ENCODE assay signal across 7 mouse cellular contexts in genomic region chr1:178336289-178336775, GRCm38 (mm10). TPM values are rescaled to one million over a fixed set of nuclear protein-coding genes. Genes with fewer than 3 reads are reported as not detected.
DNase-seq lines count a peak whose midpoint lies in the region; ATAC-seq and TF ChIP-seq lines count a peak whose summit lies in the region.

No protein-coding gene starts in this region.

- peak; percentile 26; the same call in 1 of the 2 replicates for TF ChIP-seq POLR2A in heart, adult 2 months (IDR thresholded peaks at IDR 0.05; ENCODE audit: insufficient read depth, low read depth, low read length)

- no peaks in the 10 kb centered on the region for H3K27me3 ChIP-seq in embryonic facial prominence, embryonic 12.5 days
- H3K27me3 ChIP-seq in heart, adult 2 months (ENCODE audit: control insufficient read depth, insufficient read depth, low read length), result no peaks in the 10 kb centered on the region
- H3K27me3 ChIP-seq in limb, embryonic 13.5 days, result no peaks in the 10 kb centered on the region
- no peaks in the 10 kb centered on the region for H3K27me3 ChIP-seq in midbrain, embryonic 15.5 days (replicated peaks)

- peaks cover 11% of the 10 kb centered on the region for H3K4me1 ChIP-seq in embryonic facial prominence, embryonic 12.5 days
- H3K4me1 ChIP-seq in heart, adult 2 months (ENCODE audit: control insufficient read depth, insufficient read depth, low read length), result peaks cover 11% of the 10 kb centered on the region
- peaks cover 25% of the 10 kb centered on the region for H3K4me1 ChIP-seq in limb, embryonic 13.5 days
- peaks cover 36% of the 10 kb centered on the region for H3K4me1 ChIP-seq in midbrain, embryonic 15.5 days

- H3K36me3 ChIP-seq in embryonic facial prominence, embryonic 12.5 days, result peaks cover 28% of the 10 kb centered on the region
- peaks cover 42% of the 10 kb centered on the region for H3K36me3 ChIP-seq in heart, adult 2 months (ENCODE audit: control insufficient read depth, insufficient read depth, low read length)
- H3K36me3 ChIP-seq in limb, embryonic 13.5 days, result peaks cover 34% of the 10 kb centered on the region
- peaks cover 21% of the 10 kb centered on the region for H3K36me3 ChIP-seq in midbrain, embryonic 15.5 days (replicated peaks)

- H3K79me2 ChIP-seq in heart, adult 2 months (replicated peaks; ENCODE audit: control insufficient read depth, insufficient read depth, low read length), result peaks cover 8% of the 10 kb centered on the region

- H3K4me2 ChIP-seq in embryonic facial prominence, embryonic 12.5 days (replicated peaks), result peak overlapping the region; percentile 86
- H3K4me2 ChIP-seq in limb, embryonic 13.5 days (replicated peaks), result peak overlapping the region; percentile 93
- peak overlapping the region; percentile 61 for H3K4me2 ChIP-seq in midbrain, embryonic 15.5 days

- TF ChIP-seq EP300 in heart, adult 2 months (IDR thresholded peaks at IDR 0.05; ENCODE audit: insufficient read depth, low read depth, low read length), result peak; percentile 46; the same call in 1 of the 2 replicates

- no peak for TF ChIP-seq CTCF in heart, adult 2 months (IDR thresholded peaks at IDR 0.05)

- H3K27ac ChIP-seq in embryonic facial prominence, embryonic 12.5 days, result peak overlapping the region; percentile 100
- H3K27ac ChIP-seq in heart, adult 2 months, result peak overlapping the region; percentile 99
- peak overlapping the region; percentile 100 for H3K27ac ChIP-seq in limb, embryonic 13.5 days
- H3K27ac ChIP-seq in midbrain, embryonic 15.5 days, result peak overlapping the region; percentile 97

- H3K9ac ChIP-seq in embryonic facial prominence, embryonic 12.5 days, result peak overlapping the region; percentile 100
- peak overlapping the region; percentile 100 for H3K9ac ChIP-seq in heart, adult 2 months (ENCODE audit: low read depth, low read length)
- H3K9ac ChIP-seq in limb, embryonic 13.5 days, result peak overlapping the region; percentile 100
- H3K9ac ChIP-seq in midbrain, embryonic 15.5 days, result peak overlapping the region; percentile 100

- H3K9me3 ChIP-seq in embryonic facial prominence, embryonic 12.5 days, result no peaks in the 10 kb centered on the region
- H3K9me3 ChIP-seq in limb, embryonic 13.5 days, result no peaks in the 10 kb centered on the region
- H3K9me3 ChIP-seq in midbrain, embryonic 15.5 days, result no peaks in the 10 kb centered on the region

- intact Hi-C loops in heart, adult 2 months (cut with DNase I), result loop anchor here (1.0 to 2.0 kb wide), 2 partner anchors 17 to 32 kb away; partner anchors contain the start of gene Cox20

- WGBS in embryonic facial prominence, embryonic 12.5 days, result under 1% methylated on average over 35 of the region's 53 CpGs
- 2% methylated on average over 51 of the region's 53 CpGs for WGBS in heart, adult 2 months
- WGBS in limb, embryonic 13.5 days, result under 1% methylated on average over 47 of the region's 53 CpGs
- WGBS in midbrain, embryonic 15.5 days, result under 1% methylated on average over 52 of the region's 53 CpGs

- peak overlapping the region; percentile 100 for H3K4me3 ChIP-seq in embryonic facial prominence, embryonic 12.5 days
- peak overlapping the region; percentile 99 for H3K4me3 ChIP-seq in heart, adult 2 months
- H3K4me3 ChIP-seq in limb, embryonic 13.5 days, result peak overlapping the region; percentile 100
- peak overlapping the region; percentile 100 for H3K4me3 ChIP-seq in midbrain, embryonic 15.5 days

- peak; percentile 98 for DNase-seq in adrenal gland, postnatal 25 days
- DNase-seq in heart, adult 2 months, result peak; percentile 96 to 97
- DNase-seq in kidney, adult 8-10 months, result peak; percentile 94
- DNase-seq in spleen, adult 18-20 months, result peak; percentile 93 to 94

- peak; percentile 91 for ATAC-seq in embryonic facial prominence, embryonic 12.5 days (ENCODE audit: insufficient number of reproducible peaks, insufficient read depth, low FRiP score, low TSS enrichment)
- peak; percentile 91 for ATAC-seq in limb, embryonic 13.5 days (ENCODE audit: low FRiP score, low read depth)
- peak; percentile 92 for ATAC-seq in midbrain, embryonic 15.5 days (replicated peaks)

RNA-seq across cellular contexts. Expression of gene Hnrnpu, which starts 1.3 kb away (rescaled TPM):
- total RNA-seq in adrenal gland, postnatal 25 days (2021), result 446 and 468 TPM in 2 replicates
- 797 and 876 TPM in 2 replicates for polyA plus RNA-seq in embryonic facial prominence, embryonic 12.5 days (2016; fragmentation: Nextera tagmentation; extraction: Ambion mirVana)
- total RNA-seq in heart, adult 2 months (2021), result 100 to 1,000 TPM; 167 to 176 TPM
- 27.3 and 52.4 TPM in 2 replicates for polyA plus RNA-seq in heart, adult 2 months (2012; rRNA removed)
- polyA plus RNA-seq in limb, embryonic 13.5 days (2015; fragmentation: Nextera tagmentation; extraction: Ambion mirVana), result 344 TPM in 2 replicates
- polyA plus RNA-seq in midbrain, embryonic 15.5 days (2015; fragmentation: Nextera tagmentation; extraction: Ambion mirVana), result 255 and 278 TPM in 2 replicates

RNA-seq across cellular contexts. Expression of gene Cox20, which starts 17.4 kb away (rescaled TPM):
- 115 and 123 TPM in 2 replicates for total RNA-seq in adrenal gland, postnatal 25 days (2021)
- polyA plus RNA-seq in embryonic facial prominence, embryonic 12.5 days (2016; fragmentation: Nextera tagmentation; extraction: Ambion mirVana), result 144 and 148 TPM in 2 replicates
- 100 to 1,000 TPM; 102 to 105 TPM for total RNA-seq in heart, adult 2 months (2021)
- polyA plus RNA-seq in heart, adult 2 months (2012; rRNA removed), result 54.7 and 107 TPM in 2 replicates
- 133 and 135 TPM in 2 replicates for polyA plus RNA-seq in limb, embryonic 13.5 days (2015; fragmentation: Nextera tagmentation; extraction: Ambion mirVana)
- 104 and 107 TPM in 2 replicates for polyA plus RNA-seq in midbrain, embryonic 15.5 days (2015; fragmentation: Nextera tagmentation; extraction: Ambion mirVana)

Comparison
In these comparisons a context has a peak if more than half of its experiments do, and no peak if none do; other contexts are left out.
1. Peak in every context shown above with its lines: DNase-seq, ATAC-seq, H3K4me3 ChIP-seq and H3K27ac ChIP-seq.